Mouse (Mus musculus) common myeloid progenitor, adult 5-6 weeks (primary cell): Measurements from ENCODE around the gene Mzt1. TPM values are rescaled to one million over a fixed set of nuclear protein-coding genes. Genes with fewer than 3 reads are reported as not detected.

ENCODE experiments used
- ATAC-seq: replicated peaks from 2 replicates; pipeline ENCODE4 v1.8.0; 2016; ENCODE audit warnings: low read depth, mild to moderate bottlenecking, moderate TSS enrichment, inconsistent platforms; ENCODE audit not compliant: poor library complexity, severe bottlenecking
- total RNA-seq: library from RNA; stranded (forward); fragments of 200-1000, 187-1606 nt; gene quantifications from 2 replicates; pipeline ENCODE4 v1.2.3, GENCODE M21; 2017

The Mzt1 gene
- total RNA-seq, 1 experiment from 2014 or later = 68.8 TPM

DNA sequence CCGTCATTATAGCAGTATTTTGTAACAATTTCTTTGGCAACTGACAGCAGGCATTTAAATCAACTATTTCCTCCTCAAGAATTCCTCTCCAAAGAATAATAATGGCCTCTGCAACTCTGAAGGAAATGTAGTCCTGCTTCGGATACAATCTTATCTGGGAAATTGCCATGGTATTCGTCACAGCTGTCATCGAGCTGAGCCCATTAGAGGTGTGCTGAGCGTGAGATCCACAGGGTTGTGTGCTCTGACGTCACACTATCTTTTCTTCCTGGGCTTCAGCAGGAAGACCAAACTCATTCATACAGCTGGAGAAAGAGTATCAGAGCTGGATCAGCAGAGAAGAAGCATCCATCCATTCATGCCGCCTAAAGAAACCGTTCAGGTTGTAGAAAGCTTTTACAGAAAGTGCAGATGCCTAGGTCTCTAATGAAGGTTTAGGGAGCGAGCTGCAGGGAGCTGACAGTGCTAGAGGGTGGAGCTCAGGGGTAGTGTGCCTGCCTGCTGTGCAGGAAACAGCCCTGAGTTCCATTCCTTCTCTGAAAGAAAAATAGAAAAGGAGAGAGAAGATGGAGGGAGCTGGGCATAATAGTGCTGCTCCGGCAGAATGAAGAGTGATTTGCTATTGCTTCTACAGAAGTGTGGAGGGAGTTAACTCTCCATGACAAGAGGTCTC is 26.7 kb downstream of the Mzt1 start:
- ATAC-seq = no peak

- ATAC-seq = no peak
Observed at GRCm38 (mm10) chr14:99018691-99019090, 27.2 kb downstream of the Mzt1 start.

DNA sequence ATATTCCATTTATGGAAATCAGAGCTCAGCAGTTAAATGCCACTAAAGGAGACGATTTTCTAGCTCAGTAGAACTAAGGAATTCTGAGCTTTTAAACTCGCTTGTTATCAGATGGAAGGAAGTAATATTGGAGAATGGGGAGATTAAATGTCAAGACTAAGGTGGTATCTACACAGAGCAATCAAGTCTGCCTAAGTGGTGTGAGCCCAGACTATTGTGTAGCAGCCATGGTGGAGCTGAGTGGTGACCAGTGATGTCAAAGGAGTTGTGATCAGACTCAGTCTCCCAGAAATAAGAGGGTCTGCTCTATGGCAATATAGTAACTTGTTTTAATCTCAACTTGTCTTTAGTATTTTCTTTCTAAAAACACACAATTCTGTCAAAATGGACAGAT is 35.0 kb downstream of the Mzt1 start:
- ATAC-seq = 0 out of 2 replicates have a peak, but pooled peaks have one; percentile 3

DNA sequence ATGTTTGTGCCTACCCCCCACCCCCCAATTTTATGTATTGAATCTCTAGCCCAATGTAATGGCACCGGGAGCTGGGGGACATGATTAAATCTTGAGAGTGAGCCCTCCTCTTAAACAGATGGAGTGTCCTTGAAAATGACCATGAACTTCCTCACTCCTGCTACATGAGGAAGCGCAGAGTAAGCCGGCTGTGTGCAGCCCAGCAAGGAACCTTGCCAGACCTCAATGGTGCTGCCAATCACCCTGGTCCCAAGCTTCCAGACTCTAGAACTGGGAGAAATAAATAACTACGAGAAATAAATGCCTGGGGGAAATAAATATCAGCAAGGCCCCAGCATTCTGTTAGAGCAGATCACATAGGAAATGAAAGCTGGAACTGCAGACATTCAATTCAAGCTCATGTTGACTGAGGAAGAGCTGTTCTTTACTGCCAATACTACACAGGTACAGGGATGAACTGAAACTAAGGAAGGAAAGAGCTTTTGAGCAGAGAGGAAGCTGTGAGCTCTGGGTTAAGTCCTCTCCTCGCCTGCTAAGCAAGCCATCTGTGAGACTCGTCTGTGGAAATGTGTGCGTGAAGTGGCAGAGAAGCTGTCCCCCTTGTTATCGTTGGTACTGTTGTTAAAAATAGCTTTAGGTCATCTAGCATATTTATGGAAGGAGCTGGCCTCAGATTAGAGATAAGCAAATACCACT is 35.6 kb downstream of the Mzt1 start:
- ATAC-seq = peak; percentile 78

DNA sequence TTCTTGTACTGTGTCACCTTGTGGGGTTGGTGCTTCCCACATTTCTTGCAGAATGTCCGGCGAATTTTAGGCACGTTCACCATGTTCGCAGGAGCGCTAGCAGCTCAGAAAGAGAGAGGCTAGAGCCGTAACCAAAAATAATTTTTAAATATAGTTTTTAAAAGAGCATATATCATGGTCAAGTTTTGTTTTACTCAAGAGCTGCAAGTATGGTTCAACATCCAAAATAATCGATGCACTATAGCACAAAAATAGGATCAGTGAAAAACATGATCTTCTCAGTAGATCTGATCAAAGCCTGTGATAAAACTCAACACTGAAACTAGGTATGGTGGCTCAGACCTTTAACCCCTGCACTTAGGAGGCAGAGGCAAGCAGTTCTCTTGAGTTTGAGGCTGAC is 51.7 kb downstream of the Mzt1 start, which contains the start of gene Rpl36a-ps1:
Rpl36a-ps1 (minus strand) TSS at position 101 of the 400 bp plus-strand sequence.
- ATAC-seq = no peak

DNA sequence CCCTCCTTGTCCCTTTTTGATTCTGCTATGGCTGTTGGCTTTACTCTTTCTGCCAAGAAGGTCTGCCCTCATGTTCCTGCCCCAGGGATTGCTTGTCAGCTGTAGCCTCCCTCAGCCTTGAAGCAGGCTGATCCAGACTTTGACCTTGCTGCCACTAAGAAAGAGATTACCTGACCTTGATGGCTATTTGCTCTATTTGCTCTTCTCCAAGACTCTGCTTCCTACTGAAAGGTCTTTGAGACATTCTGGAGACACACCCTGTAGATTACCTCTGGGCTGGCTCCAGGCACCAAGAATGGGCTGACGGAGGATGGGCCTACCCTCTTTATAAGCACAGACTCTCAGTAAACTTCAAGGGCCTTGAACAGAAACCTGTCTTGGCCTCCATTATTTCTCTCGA is 53.5 kb downstream of the Mzt1 start:
- no peak for ATAC-seq

DNA sequence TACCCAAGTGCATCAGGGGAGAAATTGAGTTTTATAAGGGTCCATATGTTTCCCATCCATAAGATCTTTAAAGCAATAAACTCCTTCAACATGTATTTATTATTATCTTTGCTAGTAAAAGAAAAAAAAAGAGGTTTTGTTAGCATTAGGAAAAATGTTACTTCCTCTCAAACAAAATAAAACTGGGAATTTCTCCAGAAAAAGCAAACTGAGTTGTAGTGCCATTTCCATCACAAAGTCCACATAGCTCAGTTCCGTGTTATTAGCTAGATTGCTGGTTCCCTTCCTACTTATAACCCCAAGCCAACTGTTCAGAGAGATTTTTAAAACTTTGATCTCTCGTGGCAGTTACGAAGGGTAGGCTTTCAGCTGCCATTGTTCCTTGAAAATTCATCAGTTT is 55.3 kb downstream of the Mzt1 start:
- ATAC-seq = no peak

- no peak for ATAC-seq
Observed at GRCm38 (mm10) chr14:98989818-98990217, 56.1 kb downstream of the Mzt1 start.

Other genes with a start within 250 kb of the Mzt1 start
- gene Rpl36a-ps1, start 51.8 kb downstream of the Mzt1 start, total RNA-seq = 54.5 and 75.3 TPM in 2 replicates
- gene Bora, start 88 bp upstream of the Mzt1 start, total RNA-seq = 54.0 and 62.4 TPM in 2 replicates
- gene Pibf1, start 53.3 kb upstream of the Mzt1 start, total RNA-seq = 49.0 and 54.6 TPM in 2 replicates
- 51.2 and 75.0 TPM in 2 replicates for gene Dis3, start 53.6 kb upstream of the Mzt1 start, total RNA-seq